Comparison of ENCODE assay signal across 22 mouse cellular contexts in the genomic region with DNA sequence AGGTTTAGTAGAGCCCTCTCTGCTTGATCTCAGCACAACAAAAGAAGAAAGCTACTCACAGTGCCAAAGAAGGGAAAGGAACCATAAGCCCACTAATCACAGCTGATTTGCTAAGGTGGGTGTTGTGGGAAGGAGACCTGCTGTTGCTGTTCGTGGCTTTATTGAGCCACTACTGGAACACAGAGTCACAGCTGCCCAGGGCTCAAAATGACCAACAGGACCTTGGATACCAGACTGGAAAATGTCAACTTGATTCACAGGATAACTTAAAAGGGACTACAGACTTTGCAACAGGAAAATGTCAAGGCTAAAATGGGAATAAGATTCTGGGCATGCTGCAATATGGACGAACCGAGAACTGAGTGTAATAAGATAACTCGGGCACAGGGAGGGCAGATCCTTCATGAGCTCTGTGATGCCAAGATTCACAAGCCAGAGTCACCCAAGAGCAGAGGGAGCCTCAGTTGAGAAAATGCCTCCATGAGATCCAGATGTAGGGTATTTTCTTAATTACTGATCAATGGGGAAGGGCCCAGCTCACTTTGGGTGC. TPM values are rescaled to one million over a fixed set of nuclear protein-coding genes. Genes with fewer than 3 reads are reported as not detected.
DNase-seq lines count a peak whose midpoint lies in the region; ATAC-seq lines count a peak whose summit lies in the region.
"Had no signal": no experiment of that assay in that cellular context is flagged by ENCODE, and none has a peak within 500 bp of the region (broad histone marks: within the 10 kb centered on the region; RNA-seq: fewer than 3 reads in every experiment).

No protein-coding gene starts in this region.

- H3K36me3 ChIP-seq in forebrain, embryonic 11.5 days (ENCODE audit: control insufficient read depth, insufficient read depth, low read length): no peaks in the 10 kb centered on the region
- 0 out of 2 replicates have a peak, but pooled peaks cover 6% of the 10 kb centered on the region for H3K36me3 ChIP-seq in forebrain, embryonic 14.5 days (ENCODE audit: control insufficient read depth, insufficient read depth, low read length)
- 0 out of 2 replicates have a peak, but pooled peaks cover 10% of the 10 kb centered on the region for H3K36me3 ChIP-seq in heart, embryonic 10.5 days

- no peak for ATAC-seq in forebrain, embryonic 11.5 days (replicated peaks; ENCODE audit: low FRiP score)
- no peak for ATAC-seq in forebrain, embryonic 14.5 days
- ATAC-seq: forebrain, embryonic 15.5 days; hindbrain, embryonic 16.5 days; inflammation-experienced regulatory T-cells, adult 6 months; Patski had no signal

- 87% methylated on average over 4 of the region's 4 CpGs for WGBS in forebrain, embryonic 11.5 days
- 90% methylated on average over 4 of the region's 4 CpGs for WGBS in forebrain, embryonic 14.5 days
- 87% methylated on average over 4 of the region's 4 CpGs for WGBS in heart, embryonic 10.5 days

- no peaks in the 10 kb centered on the region for H3K27me3 ChIP-seq in forebrain, embryonic 11.5 days (ENCODE audit: control insufficient read depth, insufficient read depth, low read length)
- no peaks in the 10 kb centered on the region for H3K27me3 ChIP-seq in forebrain, embryonic 14.5 days (replicated peaks; ENCODE audit: control insufficient read depth, insufficient read depth, low read length)
- no peaks in the 10 kb centered on the region for H3K27me3 ChIP-seq in heart, embryonic 10.5 days (ENCODE audit: insufficient read depth, poor library complexity, severe bottlenecking)
- H3K27me3 ChIP-seq: CH12.LX; forebrain, embryonic 15.5 days; hindbrain, embryonic 12.5 days; Patski had no signal

- DNase-seq in forebrain, embryonic 11.5 days (ENCODE audit: low spot score): peak; percentile 15
- DNase-seq in forebrain, embryonic 14.5 days (ENCODE audit: low spot score): no peak
- DNase-seq in heart, embryonic 10.5 days (ENCODE audit: low spot score): peak; percentile 31
- no peak for DNase-seq in heart, adult 18-20 months
- DNase-seq in adrenal gland, postnatal 10 days: peak; percentile 42
- peak; percentile 51 to 57 for DNase-seq in adrenal gland, postnatal 36 days
- DNase-seq in right cerebral cortex, adult 2 months (ENCODE audit: low spot score in 2 of 2): no peak
- DNase-seq: cerebellum, adult 2 months; cerebellum, postnatal 10 days; gastrocnemius, postnatal 36 days; heart, postnatal 10 days; heart, postnatal 4 days; kidney, adult 18-20 months had no signal

- no peak overlapping the region for H3K4me2 ChIP-seq in forebrain, embryonic 11.5 days (ENCODE audit: low read depth, low read length, severe bottlenecking)
- H3K4me2 ChIP-seq in forebrain, embryonic 14.5 days (ENCODE audit: low read length): no peak overlapping the region
- H3K4me2 ChIP-seq: forebrain, embryonic 15.5 days; hindbrain, embryonic 12.5 days had no signal

- H3K4me1 ChIP-seq in forebrain, embryonic 11.5 days (replicated peaks; ENCODE audit: control insufficient read depth, insufficient read depth, low read length): no peaks in the 10 kb centered on the region
- H3K4me1 ChIP-seq in forebrain, embryonic 14.5 days (ENCODE audit: control insufficient read depth, insufficient read depth, low read length): no peaks in the 10 kb centered on the region
- no peaks in the 10 kb centered on the region for H3K4me1 ChIP-seq in heart, embryonic 10.5 days
- H3K4me1 ChIP-seq: embryonic facial prominence, embryonic 10.5 days; forebrain, embryonic 15.5 days; hindbrain, embryonic 12.5 days had no signal

- no peak overlapping the region for H3K27ac ChIP-seq in forebrain, embryonic 11.5 days (ENCODE audit: low read depth, low read length)
- H3K27ac ChIP-seq in forebrain, embryonic 14.5 days (ENCODE audit: low read depth, low read length): no peak overlapping the region
- H3K27ac ChIP-seq in heart, embryonic 10.5 days: no peak overlapping the region
- H3K27ac ChIP-seq: embryonic facial prominence, embryonic 10.5 days; forebrain, embryonic 15.5 days; hindbrain, embryonic 12.5 days had no signal

- no peak overlapping the region for H3K9ac ChIP-seq in forebrain, embryonic 11.5 days (ENCODE audit: low read length)
- H3K9ac ChIP-seq in forebrain, embryonic 14.5 days (ENCODE audit: low read length): no peak overlapping the region
- H3K9ac ChIP-seq: forebrain, embryonic 15.5 days; hindbrain, embryonic 12.5 days had no signal

- H3K9me3 ChIP-seq in forebrain, embryonic 11.5 days (ENCODE audit: control insufficient read depth, low read length): no peaks in the 10 kb centered on the region
- no peaks in the 10 kb centered on the region for H3K9me3 ChIP-seq in forebrain, embryonic 14.5 days (replicated peaks; ENCODE audit: control insufficient read depth, low read length)
- no peaks in the 10 kb centered on the region for H3K9me3 ChIP-seq in heart, embryonic 10.5 days
- H3K9me3 ChIP-seq: embryonic facial prominence, embryonic 10.5 days; forebrain, embryonic 15.5 days; hindbrain, embryonic 12.5 days had no signal

- H3K4me3 ChIP-seq in forebrain, embryonic 11.5 days (ENCODE audit: low read depth, low read length): no peak overlapping the region
- H3K4me3 ChIP-seq in forebrain, embryonic 14.5 days (ENCODE audit: low read depth, low read length): no peak overlapping the region
- H3K4me3 ChIP-seq in heart, embryonic 10.5 days: no peak overlapping the region
- H3K4me3 ChIP-seq: embryonic facial prominence, embryonic 10.5 days; forebrain, embryonic 15.5 days; hindbrain, embryonic 12.5 days had no signal

RNA-seq across cellular contexts. Expression of a gene that starts 17.1 kb away (rescaled TPM):
- 0.21 and 0.24 TPM in 2 replicates for polyA plus RNA-seq in forebrain, embryonic 11.5 days (2014; fragmentation: Nextera tagmentation; extraction: Ambion mirVana)
- polyA plus RNA-seq in forebrain, embryonic 14.5 days (2014; fragmentation: Nextera tagmentation; extraction: Ambion mirVana): 0.54 and 0.65 TPM in 2 replicates
- polyA plus RNA-seq in heart, embryonic 10.5 days (2016; fragmentation: Nextera tagmentation; extraction: Ambion mirVana): 0.09 TPM in 1 of 2 replicates, not detected in the other
- total RNA-seq in heart, adult 18-20 months (2021): under 1 TPM in 1 of 2 experiments, not detected in 1; 0.33 TPM
- total RNA-seq in adrenal gland, postnatal 10 days (2021): 1 to 10 TPM; 1.3 to 2.2 TPM
- total RNA-seq in adrenal gland, postnatal 36 days (2021): 1 to 10 TPM; 5.9 to 7.4 TPM
- total RNA-seq: CH12.LX; heart, adult 8-10 months; heart, postnatal 10 days; heart, postnatal 4 days had no signal
- polyA plus RNA-seq: kidney, embryonic 14.5 days had no signal

RNA-seq across cellular contexts. Expression of a gene that starts 24.3 kb away (rescaled TPM):
- 7.7 and 8.0 TPM in 2 replicates for polyA plus RNA-seq in forebrain, embryonic 11.5 days (2014; fragmentation: Nextera tagmentation; extraction: Ambion mirVana)
- polyA plus RNA-seq in forebrain, embryonic 14.5 days (2014; fragmentation: Nextera tagmentation; extraction: Ambion mirVana): 7.5 and 7.9 TPM in 2 replicates
- 5.4 and 6.1 TPM in 2 replicates for polyA plus RNA-seq in heart, embryonic 10.5 days (2016; fragmentation: Nextera tagmentation; extraction: Ambion mirVana)
- total RNA-seq in heart, adult 18-20 months (2021): 1 to 10 TPM; 1.9 to 2.2 TPM
- total RNA-seq in adrenal gland, postnatal 10 days (2021): 1 to 10 TPM; 3.2 to 4.4 TPM
- 1 to 10 TPM; 4.6 to 4.9 TPM for total RNA-seq in adrenal gland, postnatal 36 days (2021)

RNA-seq across cellular contexts. Expression of a gene that starts 43.7 kb away (rescaled TPM):
- polyA plus RNA-seq in forebrain, embryonic 11.5 days (2014; fragmentation: Nextera tagmentation; extraction: Ambion mirVana): 76.9 and 82.7 TPM in 2 replicates
- 32.0 and 39.1 TPM in 2 replicates for polyA plus RNA-seq in forebrain, embryonic 14.5 days (2014; fragmentation: Nextera tagmentation; extraction: Ambion mirVana)
- 37.4 and 38.9 TPM in 2 replicates for polyA plus RNA-seq in heart, embryonic 10.5 days (2016; fragmentation: Nextera tagmentation; extraction: Ambion mirVana)
- under 1 TPM; 0.13 to 0.74 TPM for total RNA-seq in heart, adult 18-20 months (2021)
- 10 to 100 TPM; 13.2 to 14.9 TPM for total RNA-seq in adrenal gland, postnatal 10 days (2021)
- total RNA-seq in adrenal gland, postnatal 36 days (2021): 1 to 10 TPM; 5.2 to 5.6 TPM

RNA-seq across cellular contexts. Expression of a gene that starts 50.7 kb away (rescaled TPM):
- 45.5 and 45.9 TPM in 2 replicates for polyA plus RNA-seq in forebrain, embryonic 11.5 days (2014; fragmentation: Nextera tagmentation; extraction: Ambion mirVana)
- polyA plus RNA-seq in forebrain, embryonic 14.5 days (2014; fragmentation: Nextera tagmentation; extraction: Ambion mirVana): 29.1 and 32.8 TPM in 2 replicates
- polyA plus RNA-seq in heart, embryonic 10.5 days (2016; fragmentation: Nextera tagmentation; extraction: Ambion mirVana): 26.6 and 31.5 TPM in 2 replicates
- total RNA-seq in heart, adult 18-20 months (2021): 10 to 100 TPM; 26.7 to 29.0 TPM
- 10 to 100 TPM; 30.7 to 34.3 TPM for total RNA-seq in adrenal gland, postnatal 10 days (2021)
- 10 to 100 TPM; 37.5 to 40.4 TPM for total RNA-seq in adrenal gland, postnatal 36 days (2021)

Comparison
In these comparisons a context has a peak if more than half of its experiments do, and no peak if none do; other contexts are left out.
1. DNase-seq: peak in forebrain, embryonic 11.5 days (single experiment), heart, embryonic 10.5 days (single experiment), adrenal gland, postnatal 10 days (single experiment) and adrenal gland, postnatal 36 days (2 of 2); none in forebrain, embryonic 14.5 days (single experiment), heart, adult 18-20 months (0 of 2) and right cerebral cortex, adult 2 months (0 of 2).